Mouse (Mus musculus): ENCODE measurements around the gene Ang5. TPM values are rescaled to one million over a fixed set of nuclear protein-coding genes. Genes with fewer than 3 reads are reported as not detected.

Ang5 gene
- total RNA-seq, 2 experiments from 2014 or later: not detected

Other genes starting within 250 kb of the Ang5 start
- gene Gm16506, start 229.6 kb upstream of the Ang5 start, total RNA-seq (2021): not detected
- not detected for gene Gm6526, start 209.2 kb upstream of the Ang5 start, total RNA-seq (2021)
- not detected for gene Gm8180, start 172.3 kb upstream of the Ang5 start, total RNA-seq (2021)
- gene Ear1, start 81.6 kb upstream of the Ang5 start, total RNA-seq (2021): not detected
- not detected for gene Ear10, start 33.5 kb upstream of the Ang5 start, total RNA-seq (2021)
- gene Gm8113, start 31.7 kb upstream of the Ang5 start, total RNA-seq (2021): under 1 TPM; 0.12 to 0.18 TPM
- not detected for gene Ang6, start 45.2 kb downstream of the Ang5 start, total RNA-seq (2021)
- under 1 TPM; 0.72 to 1.00 TPM for gene Ear2, start 145.6 kb downstream of the Ang5 start, total RNA-seq (2021)
- gene Gm3327, start 166.8 kb downstream of the Ang5 start, total RNA-seq (2021): not detected
- gene Gm8212, start 240.6 kb downstream of the Ang5 start, total RNA-seq (2021): not detected